Mouse (Mus musculus) spleen, adult 2 months (tissue): ENCODE measurements around the gene Rpl9. TPM values are rescaled to one million over a fixed set of nuclear protein-coding genes. Genes with fewer than 3 reads are reported as not detected.

ENCODE experiments used
- DNase-seq, 2 experiments: peaks; one replicate each; pipeline versions ENCODE4 v3.0.0 to v3.0.0-alpha.2; 2012 to 2021; ENCODE audit warnings: low spot score in 2 of 2, low read depth in 1 of 2
- H3K27ac ChIP-seq: fragments of 200-500 bp; 2 replicates; pipeline ENCODE4 v1.5.1; 2012; ENCODE audit warnings: low read length, inconsistent platforms; ENCODE audit not compliant: insufficient read depth
- H3K27me3 ChIP-seq: fragments of 200-500 bp; 2 replicates; pipeline ENCODE4 v1.6.1; 2012; ENCODE audit warnings: mild to moderate bottlenecking, moderate library complexity, low read length, inconsistent platforms; ENCODE audit not compliant: control insufficient read depth, insufficient read depth
- H3K36me3 ChIP-seq: fragments of 200-500 bp; 2 replicates; pipeline ENCODE4 v1.6.1; 2012; ENCODE audit warnings: mild to moderate bottlenecking, low read length, inconsistent platforms; ENCODE audit not compliant: control insufficient read depth, insufficient read depth
- H3K4me1 ChIP-seq: fragments of 200-500 bp; 2 replicates; pipeline ENCODE4 v1.6.1; 2011; ENCODE audit warnings: inconsistent platforms; ENCODE audit not compliant: control insufficient read depth, insufficient read depth, insufficient read length
- H3K4me3 ChIP-seq: fragments of 200-500 bp; 2 replicates; pipeline ENCODE4 v1.5.1; 2011; ENCODE audit warnings: mild to moderate bottlenecking, inconsistent platforms; ENCODE audit not compliant: insufficient read depth, insufficient read length; ENCODE audit errors: extremely low read depth
- CTCF ChIP-seq: fragments of 200-500 bp; IDR thresholded peaks from 2 replicates; pipeline ENCODE4 v1.5.1; 2011; ENCODE audit warnings: mild to moderate bottlenecking, inconsistent platforms; ENCODE audit not compliant: insufficient read depth, insufficient read length, insufficient replicate concordance; ENCODE audit errors: extremely low read depth
- POLR2A ChIP-seq: fragments of 200-500 bp; IDR thresholded peaks from 2 replicates; pipeline ENCODE4 v1.6.1; 2011; ENCODE audit warnings: low read depth, low read length, inconsistent platforms
- WGBS: fragments of 180-500 bp; shearing (Covaris S2); methylation state at CpG from one replicate; pipeline ENCODE4 v1.1.7; 2018; 5-methylcytosine and 5-hydroxymethylcytosine counted together
- polyA plus RNA-seq: library from polyadenylated mRNA; depleted of rRNA; stranded (reverse); fragments of >200 nt; gene quantifications from 2 replicates; pipeline ENCODE4 v1.2.3, GENCODE M21; 2012; rRNA removed

The Rpl9 gene
- polyA plus RNA-seq, 1 experiment = 173 TPM

GRCm38 (mm10) chr5:65350508-65350907, 40.7 kb downstream of the Rpl9 start:
- H3K27ac ChIP-seq = no peak overlapping the region
- no peaks in the 10 kb centered on the region for H3K36me3 ChIP-seq
- no peaks in the 10 kb centered on the region for H3K27me3 ChIP-seq
- no peaks in the 10 kb centered on the region for H3K4me1 ChIP-seq
- no peak overlapping the region for H3K4me3 ChIP-seq
- 83% methylated on average over 10 of the region's 10 CpGs for WGBS
- no peak for TF ChIP-seq CTCF
- TF ChIP-seq POLR2A = no peak
- DNase-seq = no peak

GRCm38 (mm10) chr5:65348168-65348567, 43.1 kb downstream of the Rpl9 start, which contains the start of gene Klb:
Gene Klb, plus strand, starts transcription at chr5:65348314.
- Histone ChIP-seq H3K4me3 (no peak within 1 kb of the TSS), H3K27ac (no peak within 1 kb of the TSS), H3K36me3 (no peaks in the 10 kb centered on the region), H3K27me3 (no peaks in the 10 kb centered on the region), H3K4me1 (no peaks in the 10 kb centered on the region)
- WGBS = 87% methylated on average over 15 of the region's 15 CpGs
- TF ChIP-seq POLR2A (no peak), CTCF (no peak)
- DNase-seq = no peak

- 87% methylated on average over 4 of the region's 4 CpGs for WGBS
- Histone ChIP-seq H3K27ac (no peak overlapping the region), H3K27me3 (no peaks in the 10 kb centered on the region), H3K36me3 (no peaks in the 10 kb centered on the region), H3K4me1 (no peaks in the 10 kb centered on the region), H3K4me3 (no peak overlapping the region)
- no peak for TF ChIP-seq POLR2A
- TF ChIP-seq CTCF = no peak
- no peak for DNase-seq
These were observed 51.1 kb downstream of the Rpl9 start for GRCm38 (mm10) chr5:65340167-65340566.

- Histone ChIP-seq H3K27ac (no peak overlapping the region), H3K27me3 (no peaks in the 10 kb centered on the region), H3K4me1 (no peaks in the 10 kb centered on the region), H3K4me3 (no peak overlapping the region), H3K36me3 (no peaks in the 10 kb centered on the region)
- WGBS = 71% methylated on average over 6 of the region's 6 CpGs
- TF ChIP-seq CTCF = peak; percentile 21; the same call in 1 of the 2 replicates
- TF ChIP-seq POLR2A = no peak
- DNase-seq = no peak
These were observed 52.9 kb downstream of the Rpl9 start for GRCm38 (mm10) chr5:65338394-65338793.

Other genes starting within 250 kb of the Rpl9 start
- 0.60 and 0.67 TPM in 2 replicates for gene Wdr19, start 191.7 kb downstream of the Rpl9 start, polyA plus RNA-seq
- 10.2 and 12.5 TPM in 2 replicates for gene Rfc1, start 55.8 kb downstream of the Rpl9 start, polyA plus RNA-seq
- 0.14 TPM in 2 replicates for gene Klb, start 43.1 kb downstream of the Rpl9 start, polyA plus RNA-seq
- 6.2 and 6.4 TPM in 2 replicates for gene Lias, start 53 bp upstream of the Rpl9 start, polyA plus RNA-seq
- 3.8 and 4.5 TPM in 2 replicates for gene Ugdh, start 44.5 kb upstream of the Rpl9 start, polyA plus RNA-seq
- not detected in 2 replicates for gene Gm43552, start 101.4 kb upstream of the Rpl9 start, polyA plus RNA-seq
- 120 and 164 TPM in 2 replicates for gene Smim14, start 145.7 kb upstream of the Rpl9 start, polyA plus RNA-seq
- gene Ube2k, start 145.8 kb upstream of the Rpl9 start, polyA plus RNA-seq = 9.7 and 11.7 TPM in 2 replicates